Mouse (Mus musculus) cerebellum, adult 11 months (tissue): Measurements from ENCODE around the gene Hadhb.

ENCODE experiments used
- DNase-seq: peaks from one replicate; pipeline ENCODE4 v3.0.0; 2022

Gene Hadhb

GRCm38 (mm10) chr5:30131246-30131645 is 23.8 kb upstream of the Hadhb start:
- DNase-seq: no peak

- no peak for DNase-seq
Measured at GRCm38 (mm10) chr5:30132173-30132572, 22.9 kb upstream of the Hadhb start.

GRCm38 (mm10) chr5:30135711-30136231 is 19.3 kb upstream of the Hadhb start:
- DNase-seq: no peak

GRCm38 (mm10) chr5:30137271-30137670 is 17.8 kb upstream of the Hadhb start:
- DNase-seq: no peak

- no peak for DNase-seq
Measured at GRCm38 (mm10) chr5:30138193-30138592, 16.9 kb upstream of the Hadhb start.

GRCm38 (mm10) chr5:30146526-30146925 is 8.5 kb upstream of the Hadhb start:
- no peak for DNase-seq

GRCm38 (mm10) chr5:30148133-30148920 is 6.7 kb upstream of the Hadhb start:
- DNase-seq: no peak

GRCm38 (mm10) chr5:30152007-30152406 is 3.0 kb upstream of the Hadhb start:
- DNase-seq: no peak

- no peak for DNase-seq
Measured at GRCm38 (mm10) chr5:30152413-30152812, 2.6 kb upstream of the Hadhb start.

- DNase-seq: no peak
Measured at GRCm38 (mm10) chr5:30153222-30153621, 1.8 kb upstream of the Hadhb start.

GRCm38 (mm10) chr5:30154013-30154412 is 1.0 kb upstream of the Hadhb start:
- DNase-seq: no peak

- no peak for DNase-seq
Measured at GRCm38 (mm10) chr5:30155395-30155792, 346 bp downstream of the Hadhb start.

- DNase-seq: no peak
Measured at GRCm38 (mm10) chr5:30155821-30156629, 977 bp downstream of the Hadhb start.

GRCm38 (mm10) chr5:30159601-30160000 is 4.6 kb downstream of the Hadhb start:
- DNase-seq: no peak

- DNase-seq: no peak
Measured at GRCm38 (mm10) chr5:30161836-30162235, 6.8 kb downstream of the Hadhb start.

- no peak for DNase-seq
Measured at GRCm38 (mm10) chr5:30162339-30162738, 7.3 kb downstream of the Hadhb start.

- no peak for DNase-seq
Measured at GRCm38 (mm10) chr5:30165234-30165946, 10.3 kb downstream of the Hadhb start.

- no peak for DNase-seq
Measured at GRCm38 (mm10) chr5:30170303-30170940, 15.4 kb downstream of the Hadhb start.

- DNase-seq: no peak
Measured at GRCm38 (mm10) chr5:30172115-30172514, 17.1 kb downstream of the Hadhb start.

GRCm38 (mm10) chr5:30172931-30173692 is 18.1 kb downstream of the Hadhb start:
- no peak for DNase-seq

GRCm38 (mm10) chr5:30175811-30176210 is 20.8 kb downstream of the Hadhb start:
- DNase-seq: no peak
